Mouse (Mus musculus): ENCODE measurements at regions not wholly inside any gene's neighbourhood (a gene's known extent, or its start where the extent isn't known, plus 50 kb on each side); places are given as distances from the start of the nearest gene placed in this dataset.

- DNase-seq = no peak
Measured at GRCm38 (mm10) chr7:90059629-90060301, 70.2 kb upstream of the Picalm start.

GRCm38 (mm10) chr7:90060343-90061175 is 69.5 kb upstream of the Picalm start:
- DNase-seq = peak; percentile 33 to 37

GRCm38 (mm10) chr7:90061701-90062100 is 68.3 kb upstream of the Picalm start:
- DNase-seq = no peak

- DNase-seq = no peak
Measured at GRCm38 (mm10) chr7:90062874-90063273, 67.1 kb upstream of the Picalm start.

GRCm38 (mm10) chr7:90064198-90064597 is 65.8 kb upstream of the Picalm start:
- DNase-seq = no peak

GRCm38 (mm10) chr7:90065269-90065955 is 64.6 kb upstream of the Picalm start:
- no peak for DNase-seq

- no peak for DNase-seq
Measured at GRCm38 (mm10) chr7:90066275-90066674, 63.7 kb upstream of the Picalm start.

- DNase-seq = peak in 1 of 2 experiments; percentile 28
Measured at GRCm38 (mm10) chr7:90067961-90068665, 61.9 kb upstream of the Picalm start.

GRCm38 (mm10) chr7:90070267-90070666 is 59.7 kb upstream of the Picalm start:
- no peak for DNase-seq

- no peak for DNase-seq
Measured at GRCm38 (mm10) chr7:90073865-90074264, 56.1 kb upstream of the Picalm start.

GRCm38 (mm10) chr7:90074592-90074991 is 55.4 kb upstream of the Picalm start:
- peak; percentile 34 to 65 for DNase-seq

- no peak for DNase-seq
Measured at GRCm38 (mm10) chr7:90077565-90077964, 52.4 kb upstream of the Picalm start.

- DNase-seq = no peak
Measured at GRCm38 (mm10) chr7:90080083-90080772, 49.8 kb upstream of the Picalm start.

All from cerebellum, postnatal 10 days (tissue).